Mouse (Mus musculus): ENCODE results near the gene Foxl1. TPM values are rescaled to one million over a fixed set of nuclear protein-coding genes. Genes with fewer than 3 reads are reported as not detected.
A peak's percentile ranks its signal among the peaks of the same experiment; 100 is the strongest.

Foxl1 gene
- 0.18 and 0.36 TPM in 2 replicates for polyA plus RNA-seq (2016; fragmentation: Nextera tagmentation; extraction: Ambion mirVana)

DNA sequence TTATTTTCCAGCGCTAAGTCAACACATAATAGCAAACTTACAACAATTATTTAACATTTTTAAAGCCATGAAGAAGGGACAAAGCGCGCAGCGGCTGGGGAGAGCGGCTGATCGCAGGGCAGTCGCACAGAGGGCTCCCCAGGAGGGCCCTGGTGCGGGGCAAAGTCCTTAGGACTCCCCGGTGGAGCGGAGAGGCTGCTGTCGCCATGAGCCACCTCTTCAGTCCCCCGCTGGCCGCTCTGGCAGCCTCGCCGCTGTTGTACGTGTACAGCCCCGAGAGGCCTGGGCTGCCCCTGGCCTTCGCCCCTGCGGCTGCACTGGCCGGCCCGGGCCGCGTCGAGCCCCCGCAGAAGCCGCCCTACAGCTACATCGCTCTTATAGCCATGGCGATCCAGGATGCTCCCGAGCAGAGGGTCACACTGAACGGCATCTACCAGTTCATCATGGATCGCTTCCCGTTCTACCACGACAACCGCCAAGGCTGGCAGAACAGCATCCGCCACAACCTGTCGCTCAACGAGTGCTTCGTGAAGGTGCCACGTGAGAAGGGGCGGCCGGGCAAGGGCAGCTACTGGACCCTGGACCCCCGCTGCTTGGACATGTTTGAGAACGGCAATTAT, at the start of gene Foxl1:
Foxl1 (plus strand) TSS at position 185 of the 620 bp plus-strand sequence.
- Histone ChIP-seq H3K4me3 (replicated peaks) (peak within 1 kb of the TSS; percentile 19), H3K36me3 (replicated peaks) (no peaks in the 10 kb centered on the region), H3K9me3 (no peaks in the 10 kb centered on the region), H3K9ac (no peak within 1 kb of the TSS), H3K4me1 (peaks cover 27% of the 10 kb centered on the region), H3K27ac (no peak within 1 kb of the TSS), H3K4me2 (peak within 1 kb of the TSS; percentile 8), H3K27me3 (peaks cover 99% of the 10 kb centered on the region)
- WGBS: 0% methylated on average over 43 of the region's 43 CpGs
- ATAC-seq (ENCODE audit: low FRiP score): no peak

DNA sequence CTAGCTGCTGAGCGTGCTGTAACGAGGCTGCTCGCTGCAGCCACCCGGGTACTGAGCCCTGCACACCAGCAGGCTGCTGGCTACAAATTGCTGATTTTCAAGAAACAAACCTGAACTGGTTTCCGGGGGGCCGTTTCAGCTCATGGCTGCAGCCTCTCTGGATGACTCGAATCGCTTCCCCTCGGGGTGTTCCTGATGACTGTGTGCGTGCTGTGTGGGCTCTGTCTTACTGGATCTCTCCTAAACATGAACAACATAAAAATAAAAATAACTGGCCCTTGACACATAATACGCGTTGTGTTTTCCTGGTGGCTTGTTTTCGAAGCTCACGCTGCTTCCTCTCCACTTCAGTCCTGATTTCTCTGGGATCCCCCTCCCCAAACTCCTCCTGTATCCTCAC, 49.0 kb upstream of the Foxl1 start:
- Histone ChIP-seq H3K4me2 (no peak overlapping the region), H3K9me3 (no peaks in the 10 kb centered on the region), H3K27me3 (peaks cover 100% of the 10 kb centered on the region), H3K27ac (no peak overlapping the region), H3K4me1 (peaks cover 14% of the 10 kb centered on the region), H3K36me3 (replicated peaks) (no peaks in the 10 kb centered on the region), H3K9ac (no peak overlapping the region), H3K4me3 (replicated peaks) (no peak overlapping the region)
- no peak for ATAC-seq (ENCODE audit: low FRiP score)
- WGBS: 3% methylated on average over 14 of the region's 14 CpGs

DNA sequence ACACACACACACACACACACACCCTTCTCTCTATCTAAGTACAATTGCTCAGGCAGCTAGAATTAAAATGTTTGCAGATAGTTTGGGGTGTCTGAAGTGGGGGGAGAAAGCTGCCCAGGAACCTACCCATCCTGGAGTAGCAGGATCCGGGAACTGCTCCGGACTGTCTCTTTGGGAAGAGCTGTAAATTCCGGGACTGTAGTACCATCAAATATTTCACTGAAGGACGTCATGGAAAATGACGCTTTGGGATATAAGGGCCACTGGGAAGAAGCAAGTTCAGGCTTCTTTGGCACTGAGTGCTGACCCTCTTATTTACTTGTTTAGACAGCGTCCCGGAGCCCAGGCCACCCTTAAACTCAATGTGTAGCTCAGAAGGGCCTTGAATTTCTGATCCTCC, 48.5 kb upstream of the Foxl1 start:
- H3K4me1 ChIP-seq: peaks cover 16% of the 10 kb centered on the region
- H3K9me3 ChIP-seq: no peaks in the 10 kb centered on the region
- 2% methylated on average over 7 of the region's 7 CpGs for WGBS
- H3K9ac ChIP-seq: no peak overlapping the region
- no peak overlapping the region for H3K4me3 ChIP-seq (replicated peaks)
- no peak overlapping the region for H3K4me2 ChIP-seq
- no peak for ATAC-seq (ENCODE audit: low FRiP score)
- no peaks in the 10 kb centered on the region for H3K36me3 ChIP-seq (replicated peaks)
- H3K27ac ChIP-seq: no peak overlapping the region
- H3K27me3 ChIP-seq: peaks cover 100% of the 10 kb centered on the region

DNA sequence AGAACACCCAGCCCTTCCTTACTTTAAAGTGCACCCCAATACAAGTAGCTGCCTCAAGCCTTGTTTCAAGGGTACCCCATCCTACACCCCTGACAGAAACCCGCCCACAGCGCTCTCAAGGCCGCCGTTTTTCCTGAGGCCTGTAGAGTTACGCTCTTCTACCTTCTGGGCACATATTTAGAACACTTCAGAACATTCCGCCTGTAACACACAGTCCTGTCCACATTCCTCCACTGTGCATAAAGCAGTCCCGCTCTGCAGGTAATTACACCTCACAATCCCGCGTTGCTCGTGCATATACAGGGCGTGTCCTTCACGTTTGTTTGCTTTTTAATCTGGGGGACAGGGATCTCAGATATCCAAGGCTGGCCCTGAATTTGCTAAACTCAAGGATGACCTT, 47.8 kb upstream of the Foxl1 start:
- no peak overlapping the region for H3K4me3 ChIP-seq (replicated peaks)
- no peaks in the 10 kb centered on the region for H3K9me3 ChIP-seq
- peaks cover 100% of the 10 kb centered on the region for H3K27me3 ChIP-seq
- H3K36me3 ChIP-seq (replicated peaks): no peaks in the 10 kb centered on the region
- no peak overlapping the region for H3K27ac ChIP-seq
- H3K4me1 ChIP-seq: peaks cover 23% of the 10 kb centered on the region
- no peak overlapping the region for H3K4me2 ChIP-seq
- ATAC-seq (ENCODE audit: low FRiP score): no peak
- WGBS: under 1% methylated on average over 12 of the region's 12 CpGs
- no peak overlapping the region for H3K9ac ChIP-seq

DNA sequence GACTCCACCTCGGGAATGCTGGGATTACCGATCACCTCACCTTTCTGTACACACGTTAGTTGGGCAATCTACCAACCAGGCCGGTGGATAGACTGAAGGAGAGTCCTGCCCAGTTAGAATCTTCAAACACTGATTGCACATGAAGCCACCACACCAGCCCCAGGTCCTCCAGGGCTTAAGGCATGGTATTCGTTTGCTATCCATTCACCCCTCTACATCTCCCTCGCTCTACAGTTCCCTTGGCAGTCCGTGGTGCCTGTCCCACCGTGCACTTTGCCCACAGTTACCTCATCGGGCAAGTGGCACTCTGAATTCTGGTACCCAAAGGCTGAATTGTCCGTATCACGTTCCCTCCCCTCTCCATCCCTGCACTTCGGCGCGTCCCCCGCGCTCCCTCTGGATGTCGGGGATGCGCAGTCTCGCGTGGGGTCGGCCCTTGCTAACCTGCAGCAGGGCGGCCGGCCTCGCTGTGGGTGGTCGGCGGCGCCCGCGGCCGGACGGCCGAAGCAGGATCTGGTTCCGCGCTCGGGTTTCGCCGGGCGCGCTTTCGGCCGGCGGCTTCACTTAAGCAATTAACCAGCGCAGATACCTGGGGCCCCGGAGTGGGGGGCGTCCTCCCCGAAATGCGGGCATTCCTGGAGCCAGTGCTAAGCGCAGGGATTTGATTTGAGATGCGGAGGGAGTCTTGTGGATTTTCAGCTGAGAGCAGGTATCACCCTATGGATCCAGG, 47.2 kb upstream of the Foxl1 start:
- H3K4me1 ChIP-seq: peaks cover 25% of the 10 kb centered on the region
- peaks cover 100% of the 10 kb centered on the region for H3K27me3 ChIP-seq
- H3K9ac ChIP-seq: no peak overlapping the region
- no peaks in the 10 kb centered on the region for H3K36me3 ChIP-seq (replicated peaks)
- no peak overlapping the region for H3K4me2 ChIP-seq
- no peak overlapping the region for H3K27ac ChIP-seq
- WGBS: under 1% methylated on average over 49 of the region's 49 CpGs
- no peak overlapping the region for H3K4me3 ChIP-seq (replicated peaks)
- H3K9me3 ChIP-seq: no peaks in the 10 kb centered on the region
- no peak for ATAC-seq (ENCODE audit: low FRiP score)

GRCm38 (mm10) chr8:121081398-121081797, 46.3 kb upstream of the Foxl1 start:
- Histone ChIP-seq H3K9me3 (no peaks in the 10 kb centered on the region), H3K36me3 (replicated peaks) (no peaks in the 10 kb centered on the region), H3K4me1 (peaks cover 25% of the 10 kb centered on the region), H3K9ac (no peak overlapping the region), H3K27me3 (peaks cover 100% of the 10 kb centered on the region), H3K27ac (no peak overlapping the region), H3K4me2 (no peak overlapping the region), H3K4me3 (replicated peaks) (no peak overlapping the region)
- no peak for ATAC-seq (ENCODE audit: low FRiP score)
- WGBS: under 1% methylated on average over 7 of the region's 7 CpGs

DNA sequence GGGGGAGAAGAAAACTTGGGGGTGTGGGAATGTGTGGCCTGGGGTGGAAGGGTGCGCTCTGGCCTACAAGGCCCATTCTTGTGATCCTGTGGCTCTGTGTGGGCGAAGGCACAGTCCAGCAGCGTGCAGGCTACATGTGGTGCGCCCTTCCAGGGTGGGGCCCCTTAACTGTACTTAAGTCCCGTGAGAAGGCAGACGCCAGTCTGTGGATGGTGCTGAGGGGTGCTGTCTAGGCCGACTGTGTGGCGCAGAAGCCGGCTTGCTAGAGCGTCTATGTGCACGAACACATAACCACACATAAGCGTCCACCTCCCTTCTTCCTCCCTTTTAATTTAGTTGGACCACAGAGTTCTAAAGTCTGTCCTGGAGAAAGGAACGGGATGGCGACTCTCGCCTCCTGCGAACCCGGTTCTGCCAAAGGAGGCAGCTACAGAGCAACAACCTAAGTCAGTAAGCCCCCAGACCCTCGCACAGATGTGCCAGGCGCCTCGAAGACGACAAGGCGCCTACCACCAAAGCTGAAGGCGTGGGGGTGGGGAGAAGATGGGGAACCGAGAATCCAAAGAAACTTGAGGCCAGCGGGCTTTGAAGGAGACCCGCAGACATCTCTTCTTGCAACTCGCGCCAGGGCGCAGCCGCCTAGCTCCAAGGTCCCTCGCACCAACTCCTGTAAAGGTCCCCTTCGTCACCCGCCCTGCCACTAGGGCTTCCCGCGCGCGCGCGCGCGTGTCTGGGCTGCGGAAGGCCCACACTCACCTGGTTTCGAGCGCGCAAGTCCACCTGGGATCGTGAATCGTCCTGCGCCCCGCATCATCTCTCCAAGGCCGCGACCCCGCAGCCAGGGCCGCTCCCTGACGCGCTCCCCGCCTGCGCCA, 45.3 kb upstream of the Foxl1 start:
- no peak for ATAC-seq (ENCODE audit: low FRiP score)

GRCm38 (mm10) chr8:121083093-121083935, 44.4 kb upstream of the Foxl1 start:
- Histone ChIP-seq H3K4me2 (peak overlapping the region; percentile 86), H3K27ac (no peak overlapping the region), H3K4me1 (peaks cover 25% of the 10 kb centered on the region), H3K9me3 (no peaks in the 10 kb centered on the region), H3K9ac (peak overlapping the region; percentile 21; the same call in 1 of the 2 replicates), H3K36me3 (replicated peaks) (no peaks in the 10 kb centered on the region), H3K27me3 (peaks cover 99% of the 10 kb centered on the region), H3K4me3 (replicated peaks) (peak overlapping the region; percentile 47)
- WGBS: under 1% methylated on average over 89 of the region's 89 CpGs
- ATAC-seq (ENCODE audit: low FRiP score): no peak

More for the DNA sequence above, 45.3 kb upstream of the Foxl1 start:
- H3K27ac ChIP-seq: no peak overlapping the region
- no peaks in the 10 kb centered on the region for H3K9me3 ChIP-seq
- H3K4me1 ChIP-seq: peaks cover 25% of the 10 kb centered on the region
- H3K36me3 ChIP-seq (replicated peaks): no peaks in the 10 kb centered on the region
- H3K4me2 ChIP-seq: peak overlapping the region; percentile 86
- WGBS: under 1% methylated on average over 56 of the region's 57 CpGs
- H3K27me3 ChIP-seq: peaks cover 100% of the 10 kb centered on the region
- no peak overlapping the region for H3K9ac ChIP-seq
- peak overlapping the region; percentile 47 for H3K4me3 ChIP-seq (replicated peaks)

DNA sequence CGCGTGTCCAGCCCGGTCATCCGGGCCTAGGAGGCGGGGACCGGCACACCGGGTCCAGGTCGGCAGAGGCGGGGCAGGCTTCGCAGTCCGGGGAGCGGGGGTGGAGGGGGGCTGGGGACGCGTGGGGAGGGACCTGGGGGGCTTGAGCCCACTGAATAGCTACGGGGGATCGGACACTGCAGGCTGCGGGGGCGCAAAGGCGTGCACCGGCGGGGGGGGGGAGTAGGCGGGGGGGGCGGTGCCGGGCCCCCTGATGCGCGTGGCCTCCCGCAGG, 43.9 kb upstream of the Foxl1 start:
- Histone ChIP-seq H3K27me3 (peaks cover 99% of the 10 kb centered on the region), H3K4me3 (replicated peaks) (peak overlapping the region; percentile 47), H3K9me3 (no peaks in the 10 kb centered on the region), H3K4me2 (peak overlapping the region; percentile 86), H3K27ac (no peak overlapping the region), H3K9ac (peak overlapping the region; percentile 21; the same call in 1 of the 2 replicates), H3K36me3 (replicated peaks) (no peaks in the 10 kb centered on the region), H3K4me1 (peaks cover 25% of the 10 kb centered on the region)
- 1% methylated on average over 20 of the region's 27 CpGs for WGBS
- no peak for ATAC-seq (ENCODE audit: low FRiP score)

DNA sequence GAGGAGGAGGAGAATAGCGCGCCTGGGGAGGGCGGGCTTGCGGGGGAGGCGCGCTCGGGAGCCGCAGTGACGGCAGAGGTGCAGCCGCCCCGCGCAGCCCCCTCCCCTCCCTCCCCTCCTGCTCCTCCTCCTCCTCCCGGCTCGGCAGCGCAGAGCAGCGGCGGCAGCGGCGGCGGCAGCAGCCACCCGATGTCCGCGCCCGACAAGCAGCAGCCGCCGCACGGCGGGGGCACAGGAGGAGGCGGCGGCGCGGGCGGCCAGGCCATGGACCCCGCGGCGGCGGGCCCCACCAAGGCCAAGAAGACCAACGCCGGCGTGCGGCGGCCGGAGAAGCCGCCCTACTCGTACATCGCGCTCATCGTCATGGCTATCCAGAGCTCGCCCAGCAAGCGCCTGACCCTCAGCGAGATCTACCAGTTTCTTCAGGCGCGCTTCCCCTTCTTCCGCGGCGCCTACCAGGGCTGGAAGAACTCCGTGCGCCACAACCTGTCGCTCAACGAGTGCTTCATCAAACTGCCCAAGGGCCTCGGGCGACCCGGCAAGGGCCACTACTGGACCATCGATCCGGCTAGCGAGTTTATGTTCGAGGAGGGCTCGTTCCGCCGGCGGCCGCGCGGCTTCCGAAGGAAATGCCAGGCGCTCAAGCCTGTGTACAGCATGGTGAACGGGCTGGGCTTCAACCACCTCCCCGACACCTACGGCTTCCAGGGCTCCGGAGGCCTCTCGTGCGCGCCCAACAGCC, 43.4 kb upstream of the Foxl1 start, which contains the start of gene Foxf1:
Foxf1 (plus strand) TSS at position 177 of the 742 bp plus-strand sequence.
- Histone ChIP-seq H3K4me1 (peaks cover 25% of the 10 kb centered on the region), H3K4me3 (replicated peaks) (peak within 1 kb of the TSS; percentile 47), H3K27ac (no peak within 1 kb of the TSS), H3K36me3 (replicated peaks) (no peaks in the 10 kb centered on the region), H3K27me3 (peaks cover 99% of the 10 kb centered on the region), H3K4me2 (peak within 1 kb of the TSS; percentile 86), H3K9me3 (no peaks in the 10 kb centered on the region), H3K9ac (peak within 1 kb of the TSS; percentile 38; the same call in 1 of the 2 replicates)
- ATAC-seq (ENCODE audit: low FRiP score): peak; percentile 39
- under 1% methylated on average over 64 of the region's 83 CpGs for WGBS

DNA sequence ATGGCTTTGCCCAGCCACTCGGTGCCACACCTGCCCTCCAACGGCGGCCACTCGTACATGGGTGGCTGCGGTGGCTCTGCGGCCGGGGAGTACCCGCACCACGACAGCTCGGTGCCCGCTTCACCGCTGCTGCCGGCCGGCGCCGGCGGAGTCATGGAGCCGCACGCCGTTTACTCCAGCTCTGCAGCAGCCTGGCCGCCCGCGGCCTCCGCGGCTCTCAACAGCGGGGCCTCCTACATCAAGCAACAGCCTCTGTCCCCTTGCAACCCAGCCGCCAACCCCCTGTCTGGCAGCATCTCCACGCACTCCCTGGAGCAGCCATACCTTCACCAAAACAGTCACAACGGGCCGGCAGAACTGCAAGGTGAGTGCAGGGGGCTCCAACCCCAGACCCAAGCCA, 42.7 kb upstream of the Foxl1 start:
- Histone ChIP-seq H3K4me3 (replicated peaks) (peak overlapping the region; percentile 47), H3K9me3 (no peaks in the 10 kb centered on the region), H3K27ac (no peak overlapping the region), H3K36me3 (replicated peaks) (no peaks in the 10 kb centered on the region), H3K4me1 (peaks cover 25% of the 10 kb centered on the region), H3K4me2 (peak overlapping the region; percentile 86), H3K9ac (no peak overlapping the region), H3K27me3 (peaks cover 99% of the 10 kb centered on the region)
- no peak for ATAC-seq (ENCODE audit: low FRiP score)
- under 1% methylated on average over 30 of the region's 30 CpGs for WGBS
